Mouse (Mus musculus): ENCODE data around the gene Fmo2. TPM values are rescaled to one million over a fixed set of nuclear protein-coding genes. Genes with fewer than 3 reads are reported as not detected.
A peak's percentile ranks its signal among the peaks of the same experiment; 100 is the strongest.

The Fmo2 gene
- total RNA-seq, 4 experiments from 2014 or later = 45.3 to 71.8 (median 66.9) TPM

GRCm38 (mm10) chr1:162840211-162840610, 58.3 kb downstream of the Fmo2 start:
- DNase-seq = peak; percentile 53

DNA sequence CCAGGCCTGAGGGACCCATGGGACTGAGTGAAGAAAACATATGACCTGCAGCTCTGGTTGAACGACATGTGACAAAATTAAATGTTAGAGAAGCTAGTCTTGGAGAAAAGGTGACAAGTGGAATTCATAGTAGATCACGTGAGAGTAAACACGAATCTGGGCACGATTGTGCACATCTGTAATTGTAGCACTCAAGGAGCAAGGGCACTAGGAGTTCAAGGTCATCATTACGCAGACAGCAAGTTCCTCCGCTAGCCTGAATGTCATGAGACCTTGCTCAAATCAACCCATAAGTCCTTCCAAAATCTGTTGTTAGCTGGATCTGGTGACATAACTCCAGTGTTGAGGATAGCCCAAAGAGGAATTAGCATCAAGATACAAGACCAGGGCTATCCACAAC, 59.5 kb downstream of the Fmo2 start:
- DNase-seq = no peak

DNA sequence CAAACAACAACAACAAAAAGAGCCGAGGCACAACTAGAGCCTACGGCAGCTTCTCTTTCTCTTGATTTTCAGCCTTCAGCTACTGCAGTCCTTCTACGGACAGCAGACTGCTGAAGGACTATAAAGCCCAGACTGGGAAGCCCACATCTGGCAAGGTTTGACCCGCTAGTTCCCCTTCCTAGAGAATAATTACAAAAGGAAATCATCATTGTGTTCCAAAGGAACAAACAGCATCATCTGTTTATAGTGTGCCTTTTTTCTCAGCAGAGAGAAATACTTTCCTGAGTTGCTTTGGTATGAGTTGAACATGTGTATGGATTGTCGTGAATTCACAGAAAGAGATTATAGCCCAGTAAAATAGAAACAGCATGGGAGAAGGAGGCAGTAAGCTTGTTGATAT, 64.2 kb downstream of the Fmo2 start:
- no peak for DNase-seq

GRCm38 (mm10) chr1:162832574-162832953, 66.0 kb downstream of the Fmo2 start:
- no peak for DNase-seq

GRCm38 (mm10) chr1:162831838-162832573, 66.5 kb downstream of the Fmo2 start:
- no peak for DNase-seq

Other genes with a start within 250 kb of the Fmo2 start
- not detected for gene Myocos, start 240.5 kb downstream of the Fmo2 start, total RNA-seq (2022)
- 100 to 1,000 TPM; 169 to 176 (median 171) TPM for gene Prrc2c, start 158.2 kb downstream of the Fmo2 start, total RNA-seq (2022)
- 1 to 10 TPM in 2 of 4 experiments, under 1 TPM in 2; 0.25 to 3.6 (median 0.89) TPM for gene Fmo4, start 84.8 kb downstream of the Fmo2 start, total RNA-seq (2022)
- gene Fmo1, start 32.1 kb downstream of the Fmo2 start, total RNA-seq (2022) = 100 to 1,000 TPM in 2 of 4 experiments, 10 to 100 TPM in 2; 36.8 to 391 (median 229) TPM
- gene Fmo6, start 38.8 kb upstream of the Fmo2 start, total RNA-seq (2022) = not detected
- gene Fmo3, start 85.8 kb upstream of the Fmo2 start, total RNA-seq (2022) = under 1 TPM in 3 of 4 experiments, not detected in 1; 0.20 to 0.31 (median 0.24) TPM
- gene Mroh9, start 186.9 kb upstream of the Fmo2 start, total RNA-seq (2022) = not detected